Mouse (Mus musculus) neutrophil, adult 5-6 weeks (primary cell): ENCODE measurements around the gene Cwh43. TPM values are rescaled to one million over a fixed set of nuclear protein-coding genes. Genes with fewer than 3 reads are reported as not detected.

Source experiments
- ATAC-seq: fragments of 151-379, 151-347 bp; 2 replicates; pipeline ENCODE4 v1.8.0; 2017; ENCODE audit warnings: mild to moderate bottlenecking, moderate TSS enrichment; ENCODE audit not compliant: insufficient number of reproducible peaks, poor library complexity, low FRiP score, severe bottlenecking; ENCODE audit errors: extremely low read depth
- total RNA-seq: library from RNA; stranded (forward); fragments of 200-1000 nt; gene quantifications from 2 replicates; pipeline ENCODE4 v1.2.3, GENCODE M21; 2017

Gene Cwh43
- total RNA-seq, 1 experiment from 2014 or later = not detected

GRCm38 (mm10) chr5:73502422-73502821 is 96.5 kb downstream of the Cwh43 start:
- ATAC-seq = no peak

Other genes with a start within 250 kb of the Cwh43 start
- 144 and 156 TPM in 2 replicates for gene Fryl, start 149.5 kb upstream of the Cwh43 start, total RNA-seq
- 203 and 209 TPM in 2 replicates for gene Ociad1, start 113.3 kb upstream of the Cwh43 start, total RNA-seq
- 0.23 TPM in 1 of 2 replicates, not detected in the other for gene Ociad2, start 65.0 kb upstream of the Cwh43 start, total RNA-seq
- gene Dcun1d4, start 74.9 kb downstream of the Cwh43 start, total RNA-seq = 6.4 and 10.4 TPM in 2 replicates
- gene Lrrc66, start 226.5 kb downstream of the Cwh43 start, total RNA-seq = not detected in 2 replicates
- gene Sgcb, start 241.7 kb downstream of the Cwh43 start, total RNA-seq = 1.6 and 2.3 TPM in 2 replicates
- not detected in 2 replicates for gene Spata18, start 245.3 kb downstream of the Cwh43 start, total RNA-seq